Mouse (Mus musculus): Measurements from ENCODE around the gene Lancl1.

DNA sequence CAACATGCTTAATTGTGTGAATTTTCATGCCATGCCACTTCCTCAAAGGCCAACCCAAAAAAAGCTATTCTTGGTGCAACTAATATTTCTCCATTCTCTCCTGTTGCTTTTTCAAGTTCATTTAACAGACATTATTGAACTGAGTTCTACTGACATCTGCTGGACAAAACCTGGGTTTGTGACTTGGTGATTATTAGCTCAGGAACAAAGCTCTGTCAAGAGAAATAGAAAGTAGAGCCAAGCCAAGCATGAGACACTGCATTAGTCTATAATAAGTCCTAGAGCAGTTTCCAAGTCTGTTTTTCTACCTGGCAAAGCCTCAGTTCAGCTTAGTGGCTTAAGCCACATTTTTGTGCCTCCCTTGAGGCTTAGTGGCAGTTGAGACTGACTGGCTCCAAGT lies 45.9 kb downstream of the Lancl1 start:
- TF ChIP-seq CTCF (IDR thresholded peaks at IDR 0.05; ENCODE audit: extremely low read depth, insufficient read length, insufficient replicate concordance, low read depth, low read length) (no peak), POLR2A (IDR thresholded peaks at IDR 0.05; ENCODE audit: low read depth, low read length) (no peak)

Measured in small intestine, adult 2 months (tissue).